Mouse (Mus musculus): ENCODE measurements around the gene Fam57a. TPM values are rescaled to one million over a fixed set of nuclear protein-coding genes. Genes with fewer than 3 reads are reported as not detected.
A peak's percentile ranks its signal among the peaks of the same experiment; 100 is the strongest.
"Not testable (repeated sequence)": the region's sequence is repeated elsewhere in the genome, so short reads cannot be mapped to it uniquely, and the experiment has no call there.

Fam57a gene
- total RNA-seq, 2 experiments from 2014 or later: 1.2 to 2.7 TPM

- ATAC-seq (replicated peaks; ENCODE audit: poor library complexity, severe bottlenecking): peak; percentile 54
These were observed 561 bp upstream of the Fam57a start for GRCm38 (mm10) chr11:76178726-76179494.

- ATAC-seq (replicated peaks; ENCODE audit: poor library complexity, severe bottlenecking): no peak
These were observed 672 bp downstream of the Fam57a start for GRCm38 (mm10) chr11:76180146-76180540.

GRCm38 (mm10) chr11:76183745-76184144 is 4.3 kb downstream of the Fam57a start:
- ATAC-seq (replicated peaks; ENCODE audit: poor library complexity, severe bottlenecking): no peak

- no peak for ATAC-seq (replicated peaks; ENCODE audit: poor library complexity, severe bottlenecking)
These were observed 7.4 kb downstream of the Fam57a start for GRCm38 (mm10) chr11:76186908-76187307.

GRCm38 (mm10) chr11:76196275-76196976 is 17.0 kb downstream of the Fam57a start:
- no peak for ATAC-seq (replicated peaks; ENCODE audit: poor library complexity, severe bottlenecking)

GRCm38 (mm10) chr11:76196977-76197469 is 17.6 kb downstream of the Fam57a start:
- no peak for ATAC-seq (replicated peaks; ENCODE audit: poor library complexity, severe bottlenecking)

GRCm38 (mm10) chr11:76201761-76202674 is 22.5 kb downstream of the Fam57a start:
- ATAC-seq (replicated peaks; ENCODE audit: poor library complexity, severe bottlenecking): peak; percentile 98

- no peak for ATAC-seq (replicated peaks; ENCODE audit: poor library complexity, severe bottlenecking)
These were observed 27.3 kb downstream of the Fam57a start for GRCm38 (mm10) chr11:76206793-76207192.

- ATAC-seq (replicated peaks; ENCODE audit: poor library complexity, severe bottlenecking): no peak
These were observed 30.9 kb downstream of the Fam57a start for GRCm38 (mm10) chr11:76210228-76210985.

- not testable (repeated sequence) for ATAC-seq (replicated peaks; ENCODE audit: poor library complexity, severe bottlenecking)
These were observed 32.1 kb downstream of the Fam57a start for GRCm38 (mm10) chr11:76211595-76211994.

- no peak for ATAC-seq (replicated peaks; ENCODE audit: poor library complexity, severe bottlenecking)
These were observed 34.4 kb downstream of the Fam57a start for GRCm38 (mm10) chr11:76213841-76214240.

- ATAC-seq (replicated peaks; ENCODE audit: poor library complexity, severe bottlenecking): no peak
These were observed 35.5 kb downstream of the Fam57a start for GRCm38 (mm10) chr11:76215011-76215410.

GRCm38 (mm10) chr11:76216049-76216540 is 36.6 kb downstream of the Fam57a start:
- no peak for ATAC-seq (replicated peaks; ENCODE audit: poor library complexity, severe bottlenecking)

- ATAC-seq (replicated peaks; ENCODE audit: poor library complexity, severe bottlenecking): no peak
These were observed 37.4 kb downstream of the Fam57a start for GRCm38 (mm10) chr11:76216681-76217389.

GRCm38 (mm10) chr11:76217390-76217800 is 37.9 kb downstream of the Fam57a start, which contains the start of the genes Dbil5 and Gemin4:
TSS of gene Dbil5 (plus strand) at chr11:76217608.
TSS of gene Gemin4 (minus strand) at chr11:76217664.
- ATAC-seq (replicated peaks; ENCODE audit: poor library complexity, severe bottlenecking): peak; percentile 97

- ATAC-seq (replicated peaks; ENCODE audit: poor library complexity, severe bottlenecking): no peak
These were observed 45.2 kb downstream of the Fam57a start for GRCm38 (mm10) chr11:76224631-76225030.

- ATAC-seq (replicated peaks; ENCODE audit: poor library complexity, severe bottlenecking): no peak
These were observed 45.6 kb downstream of the Fam57a start for GRCm38 (mm10) chr11:76225051-76225450.

- no peak for ATAC-seq (replicated peaks; ENCODE audit: poor library complexity, severe bottlenecking)
These were observed 56.7 kb downstream of the Fam57a start for GRCm38 (mm10) chr11:76236136-76236535.

GRCm38 (mm10) chr11:76239750-76240149 is 60.3 kb downstream of the Fam57a start:
- ATAC-seq (replicated peaks; ENCODE audit: poor library complexity, severe bottlenecking): no peak
